Mouse (Mus musculus): Measurements from ENCODE around the gene Entr1.

Gene Entr1

DNA sequence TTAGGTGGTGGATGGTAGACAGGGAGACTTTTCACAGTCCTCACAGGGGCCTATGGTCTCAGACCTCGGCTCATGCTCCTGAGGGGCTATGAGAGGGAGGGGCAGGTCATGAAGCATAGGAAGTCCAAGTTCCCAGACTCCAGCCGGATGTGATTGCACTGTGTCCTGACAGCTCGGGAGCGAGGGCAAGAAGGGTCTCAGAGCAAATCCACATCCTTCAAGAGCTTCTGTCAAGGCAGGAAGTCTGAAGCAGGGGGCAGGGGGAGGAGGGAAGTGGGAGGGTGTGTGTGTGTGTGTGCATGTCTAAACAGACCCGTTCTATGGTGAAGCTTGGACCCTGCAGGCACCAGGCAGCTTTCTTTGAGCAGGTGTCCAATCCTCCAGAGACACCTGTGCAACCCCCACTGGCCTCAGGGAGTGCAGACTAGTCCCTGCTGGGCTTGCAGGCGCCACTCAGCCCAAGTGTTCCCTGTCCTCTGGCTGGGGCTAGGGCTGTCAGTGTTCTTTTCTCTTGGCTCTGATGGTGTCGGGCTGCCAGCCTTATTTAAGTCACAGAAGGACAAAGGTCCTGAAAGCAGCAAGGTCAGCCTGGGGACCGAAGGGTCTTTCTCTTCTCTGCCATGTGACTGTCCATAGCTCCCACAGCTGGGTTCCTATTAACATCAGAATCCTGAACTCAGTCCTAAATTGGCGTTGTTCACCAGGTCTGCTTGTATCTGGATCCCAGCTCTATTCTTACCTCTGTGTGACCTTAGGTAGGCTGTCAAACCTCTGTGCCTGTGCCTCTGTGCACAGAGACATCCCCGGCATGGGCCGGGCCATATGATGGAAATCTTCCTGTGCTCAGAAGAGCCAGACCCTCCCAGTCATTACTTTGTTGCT is 46.3 kb downstream of the Entr1 start:
- peak; percentile 42 for DNase-seq

- DNase-seq, result no peak
Measured at GRCm38 (mm10) chr2:26342044-26342443, 47.1 kb downstream of the Entr1 start.

- no peak for DNase-seq
Measured at GRCm38 (mm10) chr2:26341510-26341981, 47.6 kb downstream of the Entr1 start.

GRCm38 (mm10) chr2:26339204-26339551 is 49.9 kb downstream of the Entr1 start:
- DNase-seq, result no peak

DNA sequence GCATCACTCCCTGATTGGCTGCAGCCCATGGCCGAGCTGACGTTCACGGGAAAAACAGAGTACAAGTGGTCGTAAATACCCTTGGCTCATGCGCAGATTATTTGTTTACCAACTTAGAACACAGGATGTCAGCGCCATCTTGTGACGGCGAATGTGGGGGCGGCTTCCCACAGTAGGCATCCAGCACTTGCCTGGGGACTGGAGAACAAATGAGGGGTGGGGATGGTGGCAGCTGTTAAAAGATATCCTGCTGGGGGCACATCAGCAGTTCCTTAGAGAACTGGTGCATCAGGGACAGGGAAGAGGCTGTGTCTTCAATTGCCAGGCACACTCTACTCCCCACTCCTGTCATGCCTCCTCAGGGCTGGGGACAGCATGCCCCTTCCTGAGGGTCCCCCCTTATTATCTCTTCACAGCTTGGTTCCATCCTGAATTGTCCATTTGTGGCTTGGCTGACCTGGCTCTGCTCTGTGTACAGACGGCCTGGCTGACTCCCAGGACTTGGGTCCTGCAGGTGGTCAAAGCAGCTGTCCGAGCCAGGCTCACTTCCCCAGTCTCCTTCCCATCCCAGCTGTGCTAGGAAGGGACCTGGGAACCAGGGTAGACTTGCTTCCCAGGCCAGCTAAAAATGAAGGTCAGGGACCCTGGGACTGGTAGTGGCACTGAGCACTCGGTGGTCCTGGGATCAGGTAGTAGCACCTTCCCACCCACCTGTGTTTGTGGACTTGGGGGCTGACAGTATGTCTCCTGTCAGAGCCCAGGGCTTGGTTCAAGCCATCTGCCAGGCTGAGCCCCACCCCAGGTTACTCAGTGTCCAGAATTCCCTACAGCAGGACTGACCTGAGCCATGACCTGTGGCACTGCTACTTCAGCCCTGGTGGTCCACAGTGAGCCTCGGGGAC is 50.6 kb downstream of the Entr1 start:
- DNase-seq, result no peak

Measured in thymus, postnatal 14 days (tissue).